Mouse (Mus musculus): Measurements from ENCODE around the gene Ndufa9. TPM values are rescaled to one million over a fixed set of nuclear protein-coding genes. Genes with fewer than 3 reads are reported as not detected.

Ndufa9 gene
- 125 and 133 TPM in 2 replicates for polyA plus RNA-seq (2015; fragmentation: Nextera tagmentation; extraction: Ambion mirVana)

GRCm38 (mm10) chr6:126848712-126849704 is at the start of gene Ndufa9:
Gene Ndufa9 (minus strand): TSS chr6:126849136.

GRCm38 (mm10) chr6:126852881-126853280 is 3.9 kb upstream of the Ndufa9 start, which contains the start of gene Akap3:
Gene Akap3 (plus strand): TSS chr6:126853098.

Other genes starting within 250 kb of the Ndufa9 start
- gene Kcna1, start 202.8 kb downstream of the Ndufa9 start, polyA plus RNA-seq (2015; fragmentation: Nextera tagmentation; extraction: Ambion mirVana), result 0.16 and 0.21 TPM in 2 replicates
- 0.12 and 0.22 TPM in 2 replicates for gene Kcna6, start 108.5 kb downstream of the Ndufa9 start, polyA plus RNA-seq (2015; fragmentation: Nextera tagmentation; extraction: Ambion mirVana)
- gene Akap3, start 4.0 kb upstream of the Ndufa9 start, polyA plus RNA-seq (2015; fragmentation: Nextera tagmentation; extraction: Ambion mirVana), result not detected in 2 replicates
- 0.07 TPM in 1 of 2 replicates, not detected in the other for gene Dyrk4, start 72.7 kb upstream of the Ndufa9 start, polyA plus RNA-seq (2015; fragmentation: Nextera tagmentation; extraction: Ambion mirVana)
- 69.1 and 78.4 TPM in 2 replicates for gene Rad51ap1, start 90.5 kb upstream of the Ndufa9 start, polyA plus RNA-seq (2015; fragmentation: Nextera tagmentation; extraction: Ambion mirVana)
- gene D6Wsu163e, start 90.8 kb upstream of the Ndufa9 start, polyA plus RNA-seq (2015; fragmentation: Nextera tagmentation; extraction: Ambion mirVana), result 16.3 and 17.3 TPM in 2 replicates
- not detected in 2 replicates for gene Fgf6, start 166.4 kb upstream of the Ndufa9 start, polyA plus RNA-seq (2015; fragmentation: Nextera tagmentation; extraction: Ambion mirVana)
- gene Fgf23, start 223.8 kb upstream of the Ndufa9 start, polyA plus RNA-seq (2015; fragmentation: Nextera tagmentation; extraction: Ambion mirVana), result not detected in 2 replicates

All from spleen, postnatal 0 days (tissue).